Mouse (Mus musculus) heart, adult 2 months (tissue): ENCODE results near the gene Gm20517.

ENCODE experiments used
- CTCF ChIP-seq: fragments of 200-600 bp; IDR thresholded peaks from 2 replicates; pipeline ENCODE4 v1.8.1; 2022; ENCODE audit warnings: antibody characterized with exemption, mild to moderate bottlenecking, moderate library complexity
- POLR2A ChIP-seq: fragments of 200-500 bp; IDR thresholded peaks from 2 replicates; pipeline ENCODE4 v1.6.1; 2011; ENCODE audit warnings: mild to moderate bottlenecking, low read depth, low read length, control low read depth; ENCODE audit not compliant: insufficient read depth

DNA sequence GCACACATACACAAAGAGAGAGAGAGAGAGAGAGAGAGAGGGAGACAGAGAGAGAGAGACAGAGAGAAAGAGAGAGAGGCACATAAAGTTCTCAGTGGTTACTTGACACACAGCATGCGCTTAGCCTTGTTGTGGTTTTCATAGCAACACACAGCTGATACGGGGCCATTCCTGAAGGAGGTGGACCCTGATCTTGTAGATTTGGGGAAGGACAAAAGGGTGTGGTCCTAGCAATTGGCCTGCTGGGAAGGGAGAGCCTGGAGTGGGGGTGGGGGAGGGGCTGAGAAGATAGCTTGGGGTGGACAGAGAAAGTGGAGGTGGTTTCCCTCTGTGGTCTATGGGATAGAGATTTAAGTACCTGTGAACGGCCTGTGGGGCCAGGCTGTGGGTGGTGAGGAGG is 98.6 kb downstream of the Gm20517 start:
- no peak for TF ChIP-seq CTCF
- no peak for TF ChIP-seq POLR2A
